Mouse (Mus musculus) liver, adult (tissue): Measurements from ENCODE around the gene Bcl2a1b.
"Not testable (repeated sequence)": the region's sequence is repeated elsewhere in the genome, so short reads cannot be mapped to it uniquely, and the experiment has no call there.

ENCODE experiments used
- GATA4 ChIP-seq: IDR thresholded peaks from 2 replicates; pipeline ENCODE4 v1.6.1; 2014; ENCODE audit warnings: mild to moderate bottlenecking, low read length; ENCODE audit not compliant: insufficient replicate concordance

The Bcl2a1b gene

GRCm38 (mm10) chr9:89198969-89199416 is at the start of gene Bcl2a1b, which contains the start of gene Gm29094:
TSS of gene Bcl2a1b (plus strand) at chr9:89199209.
TSS of gene Gm29094 (plus strand) at chr9:89199379.
- TF ChIP-seq GATA4: not testable (repeated sequence)

DNA sequence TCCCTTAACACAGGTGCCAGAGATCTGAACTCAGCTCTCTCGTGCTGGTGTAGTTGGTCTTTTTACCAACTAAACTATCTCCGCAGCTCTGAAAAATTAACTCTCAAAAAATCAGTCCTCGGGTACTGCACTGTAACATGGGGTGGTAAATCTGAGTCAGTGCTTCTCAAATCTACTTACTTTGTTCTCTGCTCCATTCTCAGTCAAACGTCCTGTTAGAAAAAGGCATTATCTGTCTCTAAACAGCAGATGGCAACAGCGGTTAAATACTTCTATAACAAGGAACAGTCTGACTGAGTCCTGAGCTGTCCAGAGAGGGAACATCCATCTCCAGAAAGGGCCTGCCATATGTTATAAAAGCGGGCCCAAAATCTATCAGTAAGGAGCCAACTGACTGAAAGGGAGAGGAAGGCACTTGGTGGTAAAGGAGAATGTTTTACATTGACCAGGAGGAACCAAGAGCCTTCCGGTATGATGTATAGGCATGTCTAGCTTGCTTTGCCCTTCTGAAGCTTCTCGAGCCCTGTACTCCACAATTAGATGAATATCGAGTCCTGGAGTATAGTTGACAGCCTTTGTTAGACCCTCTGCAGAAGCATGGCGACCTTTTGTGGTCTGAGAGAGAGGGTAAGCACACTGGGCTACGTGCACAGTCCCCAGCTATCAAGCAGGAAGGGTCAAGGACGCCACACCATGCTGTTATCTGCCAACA is 11.5 kb downstream of the Bcl2a1b start, which contains the start of gene Mthfs:
Gene Mthfs, plus strand, starts transcription at position 324 of the 712 bp plus-strand sequence.
- TF ChIP-seq GATA4: not testable (repeated sequence)

- no peak for TF ChIP-seq GATA4
Measured at GRCm38 (mm10) chr9:89226071-89226470, 27.1 kb downstream of the Bcl2a1b start.

DNA sequence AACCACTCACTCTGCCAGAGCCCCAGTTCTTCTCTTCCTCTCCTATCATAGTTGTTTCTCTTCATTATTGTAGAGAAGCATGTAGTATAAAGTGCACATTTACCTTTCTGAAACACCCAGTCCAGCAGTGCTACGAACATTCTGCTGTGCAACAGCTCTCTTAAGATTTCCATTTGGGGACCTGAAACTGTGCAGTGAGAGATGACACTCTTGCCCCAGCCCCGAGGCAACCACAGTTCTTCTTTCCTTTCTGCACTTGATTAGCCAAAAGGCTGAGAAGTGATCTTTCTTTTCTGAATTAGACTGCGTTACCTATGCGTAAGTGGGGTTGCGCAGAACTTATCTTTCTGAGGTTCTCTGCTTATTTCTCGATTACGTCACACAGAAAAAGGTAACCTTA is 29.1 kb downstream of the Bcl2a1b start:
- TF ChIP-seq GATA4: no peak

- TF ChIP-seq GATA4: no peak
Measured at GRCm38 (mm10) chr9:89253400-89253799, 54.4 kb downstream of the Bcl2a1b start.

DNA sequence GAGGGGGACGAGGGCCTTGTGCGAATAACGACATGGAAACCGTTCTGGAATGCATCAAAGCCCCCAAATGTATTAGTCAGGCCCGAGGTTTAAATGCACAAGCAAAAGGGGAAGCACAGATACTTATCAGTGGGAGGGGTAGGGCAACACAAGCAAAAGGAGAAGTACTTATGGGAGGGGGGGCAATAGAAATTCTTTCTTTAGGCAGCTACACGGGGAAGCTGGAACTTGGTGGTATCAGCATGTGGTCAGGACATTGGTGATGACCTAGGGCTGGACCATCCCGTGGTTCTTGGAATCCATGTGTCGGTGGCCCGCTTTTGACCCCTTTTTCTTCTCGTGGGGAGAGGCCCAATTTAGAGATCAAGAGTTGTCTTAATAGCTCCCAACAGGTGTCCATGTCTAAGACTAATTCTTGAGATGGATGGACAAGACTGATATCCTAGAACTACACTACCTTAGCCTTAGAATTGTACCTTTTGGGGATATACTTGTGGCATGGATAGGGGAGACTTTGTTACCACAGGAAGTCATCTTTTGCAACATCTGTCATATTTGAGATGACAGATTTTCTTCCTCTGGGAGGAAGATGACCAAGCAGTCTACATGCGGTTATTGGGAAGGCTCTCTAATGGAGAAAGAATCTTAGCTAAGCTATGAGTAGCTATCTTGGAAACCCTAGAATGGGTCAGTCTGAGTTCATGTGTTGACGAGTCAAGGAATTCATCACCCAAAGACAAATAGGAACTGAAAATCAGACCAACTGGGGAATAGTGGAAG is 57.7 kb downstream of the Bcl2a1b start:
- TF ChIP-seq GATA4: no peak
